ENCODE assay signal across 8 mouse cellular contexts in genomic region chr7:45340669-45341068, GRCm38 (mm10). TPM values are rescaled to one million over a fixed set of nuclear protein-coding genes. Genes with fewer than 3 reads are reported as not detected.
DNase-seq lines count a peak whose midpoint lies in the region; ATAC-seq and TF ChIP-seq lines count a peak whose summit lies in the region.

No protein-coding gene starts in this region.

- H3K9ac ChIP-seq in forebrain, embryonic 14.5 days (ENCODE audit: low read length) = no peak overlapping the region; the same call in 1 of the 2 replicates
- no peak overlapping the region for H3K9ac ChIP-seq in liver, embryonic 14.5 days (replicated peaks)

- H3K4me3 ChIP-seq in forebrain, embryonic 14.5 days (ENCODE audit: low read depth, low read length) = peak overlapping the region; percentile 44; the same call in 1 of the 2 replicates
- peak overlapping the region; percentile 36 to 51 for H3K4me3 ChIP-seq in liver, embryonic 14.5 days (ENCODE audit: insufficient read depth in 1 of 2, low read depth in 2 of 2, low read length in 2 of 2)

- 6% methylated on average over 11 of the region's 11 CpGs for WGBS in forebrain, embryonic 14.5 days
- 1% methylated on average over 11 of the region's 11 CpGs for WGBS in liver, embryonic 14.5 days (ENCODE audit: insufficient replicate concordance)

- H3K9me3 ChIP-seq in forebrain, embryonic 14.5 days (replicated peaks; ENCODE audit: control insufficient read depth, low read length) = no peaks in the 10 kb centered on the region
- H3K9me3 ChIP-seq in liver, embryonic 14.5 days (ENCODE audit: control insufficient read depth, low read length) = no peaks in the 10 kb centered on the region

- no peak; the same call in 1 of the 2 replicates for ATAC-seq in forebrain, embryonic 14.5 days
- peak; percentile 42; the same call in 1 of the 2 replicates for ATAC-seq in liver, embryonic 14.5 days (ENCODE audit: insufficient read depth)

- TF ChIP-seq EP300 in liver, embryonic 14.5 days (IDR thresholded peaks at IDR 0.05; ENCODE audit: low read depth) = no peak

- H3K27me3 ChIP-seq in forebrain, embryonic 14.5 days (replicated peaks; ENCODE audit: control insufficient read depth, insufficient read depth, low read length) = peaks cover 7% of the 10 kb centered on the region; the same call in 1 of the 2 replicates
- H3K27me3 ChIP-seq in liver, embryonic 14.5 days (ENCODE audit: control insufficient read depth, insufficient read depth, low read length) = peaks cover 2% of the 10 kb centered on the region; the same call in 1 of the 2 replicates

- H3K4me2 ChIP-seq in forebrain, embryonic 14.5 days (ENCODE audit: low read length) = peak overlapping the region; percentile 85
- H3K4me2 ChIP-seq in liver, embryonic 14.5 days (ENCODE audit: low read depth) = peak overlapping the region; percentile 81

- no peak overlapping the region for H3K27ac ChIP-seq in forebrain, embryonic 14.5 days (ENCODE audit: low read depth, low read length)
- H3K27ac ChIP-seq in liver, embryonic 14.5 days = no peak overlapping the region

- TF ChIP-seq CTCF in liver, embryonic 14.5 days (IDR thresholded peaks at IDR 0.05; ENCODE audit: low read depth) = no peak

- peaks cover 11% of the 10 kb centered on the region; the same call in 1 of the 2 replicates for H3K36me3 ChIP-seq in forebrain, embryonic 14.5 days (ENCODE audit: control insufficient read depth, insufficient read depth, low read length)
- no peaks in the 10 kb centered on the region for H3K36me3 ChIP-seq in liver, embryonic 14.5 days (replicated peaks; ENCODE audit: control insufficient read depth, insufficient read depth, low read depth)

- H3K4me1 ChIP-seq in forebrain, embryonic 14.5 days (ENCODE audit: control insufficient read depth, insufficient read depth, low read length) = peaks cover 25% of the 10 kb centered on the region
- H3K4me1 ChIP-seq in liver, embryonic 14.5 days (replicated peaks; ENCODE audit: control insufficient read depth in 2 of 2, insufficient read depth in 2 of 2, low read length in 1 of 2) = peaks cover 15 to 31% of the 10 kb centered on the region in 2 experiments

- DNase-seq in adrenal gland, adult (ENCODE audit: inconsistent age in 2 of 2, low spot score in 1 of 2) = peak; percentile 66 to 73
- no peak for DNase-seq in adrenal gland, postnatal 4 days (ENCODE audit: low spot score in 2 of 2)
- peak; percentile 55 for DNase-seq in adrenal gland, postnatal 14 days
- DNase-seq in forebrain, embryonic 14.5 days (ENCODE audit: low spot score) = peak; percentile 77
- DNase-seq in induced T-regulatory cell, adult 2 months (ENCODE audit: low read depth) = peak; percentile 65
- peak; percentile 56 to 57 (median 57) for DNase-seq in liver, embryonic 14.5 days (ENCODE audit: low read depth in 3 of 3, low spot score in 3 of 3)
- peak; percentile 66 for DNase-seq in neural tube, embryonic 10.5 days (ENCODE audit: extremely low spot score, low spot score)
- DNase-seq in frontal cortex, postnatal 14 days (ENCODE audit: low spot score in 2 of 2) = no peak

RNA-seq across cellular contexts. Expression of gene Hrc, which starts 5.6 kb away (rescaled TPM):
- total RNA-seq in adrenal gland, postnatal 4 days (2021) = 10 to 100 TPM in 1 of 2 experiments, 1 to 10 TPM in 1; 6.7 to 13.0 TPM
- 0.15 and 0.45 TPM in 2 replicates for total RNA-seq in adrenal gland, postnatal 14 days (2021)
- 0.06 TPM in 1 of 2 replicates, not detected in the other for polyA plus RNA-seq in forebrain, embryonic 14.5 days (2014; fragmentation: Nextera tagmentation; extraction: Ambion mirVana)
- polyA plus RNA-seq in liver, embryonic 14.5 days (2012; rRNA removed) = 0.02 and 0.07 TPM in 2 replicates
- not detected in 2 replicates for polyA plus RNA-seq in liver, embryonic 14.5 days (2014; fragmentation: Nextera tagmentation; extraction: Ambion mirVana)

RNA-seq across cellular contexts. Expression of gene Trpm4, which starts 7.1 kb away (rescaled TPM):
- 10 to 100 TPM; 17.0 to 18.1 TPM for total RNA-seq in adrenal gland, postnatal 4 days (2021)
- 13.5 and 15.1 TPM in 2 replicates for total RNA-seq in adrenal gland, postnatal 14 days (2021)
- 6.5 and 9.8 TPM in 2 replicates for polyA plus RNA-seq in forebrain, embryonic 14.5 days (2014; fragmentation: Nextera tagmentation; extraction: Ambion mirVana)
- polyA plus RNA-seq in liver, embryonic 14.5 days (2012; rRNA removed) = 0.70 and 0.87 TPM in 2 replicates
- polyA plus RNA-seq in liver, embryonic 14.5 days (2014; fragmentation: Nextera tagmentation; extraction: Ambion mirVana) = 0.43 and 0.60 TPM in 2 replicates

RNA-seq across cellular contexts. Expression of gene Ppfia3, which starts 26.1 kb away (rescaled TPM):
- total RNA-seq in adrenal gland, postnatal 4 days (2021) = 1 to 10 TPM; 4.7 to 6.9 TPM
- total RNA-seq in adrenal gland, postnatal 14 days (2021) = 2.1 and 2.4 TPM in 2 replicates
- polyA plus RNA-seq in forebrain, embryonic 14.5 days (2014; fragmentation: Nextera tagmentation; extraction: Ambion mirVana) = 10.7 and 17.3 TPM in 2 replicates
- polyA plus RNA-seq in liver, embryonic 14.5 days (2012; rRNA removed) = 0.21 and 0.22 TPM in 2 replicates
- polyA plus RNA-seq in liver, embryonic 14.5 days (2014; fragmentation: Nextera tagmentation; extraction: Ambion mirVana) = 0.25 TPM in 1 of 2 replicates, not detected in the other

RNA-seq across cellular contexts. Expression of gene Lin7b, which starts 29.7 kb away (rescaled TPM):
- total RNA-seq in adrenal gland, postnatal 4 days (2021) = 1 to 10 TPM; 4.8 to 4.9 TPM
- 1.2 and 1.4 TPM in 2 replicates for total RNA-seq in adrenal gland, postnatal 14 days (2021)
- 6.2 and 11.0 TPM in 2 replicates for polyA plus RNA-seq in forebrain, embryonic 14.5 days (2014; fragmentation: Nextera tagmentation; extraction: Ambion mirVana)
- 0.10 and 0.23 TPM in 2 replicates for polyA plus RNA-seq in liver, embryonic 14.5 days (2012; rRNA removed)
- polyA plus RNA-seq in liver, embryonic 14.5 days (2014; fragmentation: Nextera tagmentation; extraction: Ambion mirVana) = 0.20 TPM in 1 of 2 replicates, not detected in the other

RNA-seq across cellular contexts. Expression of gene Snrnp70, which starts 54.9 kb away (rescaled TPM):
- total RNA-seq in adrenal gland, postnatal 4 days (2021) = 100 to 1,000 TPM; 499 to 509 TPM
- total RNA-seq in adrenal gland, postnatal 14 days (2021) = 265 and 280 TPM in 2 replicates
- polyA plus RNA-seq in forebrain, embryonic 14.5 days (2014; fragmentation: Nextera tagmentation; extraction: Ambion mirVana) = 95.7 and 99.4 TPM in 2 replicates
- polyA plus RNA-seq in liver, embryonic 14.5 days (2012; rRNA removed) = 132 and 203 TPM in 2 replicates
- 28.0 and 28.8 TPM in 2 replicates for polyA plus RNA-seq in liver, embryonic 14.5 days (2014; fragmentation: Nextera tagmentation; extraction: Ambion mirVana)

Comparison
In these comparisons a context has a peak if more than half of its experiments do, and no peak if none do; other contexts are left out.
1. DNase-seq: peak in adrenal gland, adult (2 of 2), adrenal gland, postnatal 14 days (single experiment), forebrain, embryonic 14.5 days (single experiment), induced T-regulatory cell, adult 2 months (single experiment), liver, embryonic 14.5 days (3 of 3) and neural tube, embryonic 10.5 days (single experiment); none in adrenal gland, postnatal 4 days (0 of 2) and frontal cortex, postnatal 14 days (0 of 2).